Mouse (Mus musculus) layer of hippocampus, postnatal 36 days (tissue): ENCODE measurements around the gene Mphosph9. TPM values are rescaled to one million over a fixed set of nuclear protein-coding genes. Genes with fewer than 3 reads are reported as not detected.
"Not testable (repeated sequence)": the region's sequence is repeated elsewhere in the genome, so short reads cannot be mapped to it uniquely, and the experiment has no call there.

Source experiments
- DNase-seq, 2 experiments: peaks; one replicate each; pipeline ENCODE4 v3.0.0; 2022
- total RNA-seq, 2 experiments: library from RNA; stranded (reverse); gene quantifications; 2 replicates each; pipeline ENCODE4 v1.2.3; 2021

Gene Mphosph9
- total RNA-seq, 2 experiments from 2014 or later, result 16.8 to 20.5 TPM

DNA sequence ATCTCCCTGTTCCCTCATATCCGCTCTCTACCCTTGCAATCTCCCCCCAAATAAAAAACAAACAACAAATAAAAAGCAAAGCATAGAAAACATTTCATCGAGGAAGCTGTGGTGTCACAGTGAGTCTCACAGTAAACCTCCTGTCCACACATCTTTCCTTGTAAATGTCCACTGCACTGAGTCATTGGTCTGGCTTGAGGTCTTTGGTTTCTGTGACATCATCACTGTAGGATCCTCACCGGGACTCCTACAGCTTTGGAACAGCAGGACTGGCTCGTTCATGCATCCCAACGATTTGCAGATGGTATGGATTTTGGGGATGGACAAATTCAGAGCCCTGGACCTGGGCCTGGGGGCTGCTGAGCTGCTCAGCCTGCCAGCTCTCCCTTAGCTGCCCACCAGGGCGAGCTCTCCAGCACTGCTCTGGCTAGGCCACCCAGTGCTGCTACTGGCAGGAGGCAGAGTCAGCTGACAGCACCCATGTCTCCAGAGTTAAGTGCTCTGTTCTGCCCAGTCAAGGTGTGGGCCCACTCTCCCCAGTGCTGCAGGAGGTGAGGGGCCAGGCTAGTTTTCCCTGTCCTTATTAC lies 14.1 kb upstream of the Mphosph9 start:
- not testable (repeated sequence) for DNase-seq

DNA sequence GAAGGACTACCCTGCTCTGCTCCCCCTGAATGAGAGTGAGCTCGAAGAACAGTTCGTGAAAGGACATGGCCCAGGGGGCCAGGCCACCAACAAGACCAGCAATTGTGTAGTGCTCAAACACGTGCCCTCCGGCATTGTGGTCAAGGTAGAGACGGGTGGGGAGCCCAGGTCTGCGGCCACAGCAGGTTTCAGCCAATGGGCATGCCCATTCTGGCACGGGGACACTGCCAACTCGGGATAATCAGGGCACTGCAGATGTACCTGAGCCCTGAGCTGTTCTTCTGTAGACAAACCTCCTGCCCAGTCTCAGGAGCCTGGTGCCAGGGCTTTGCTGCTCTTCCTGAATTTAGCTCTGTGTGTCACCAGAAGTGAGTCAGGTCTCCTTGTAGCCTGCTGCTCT lies 11.0 kb upstream of the Mphosph9 start:
- DNase-seq, result no peak

GRCm38 (mm10) chr5:124337909-124338308 lies 10.1 kb upstream of the Mphosph9 start:
- peak; percentile 60 to 66 for DNase-seq

GRCm38 (mm10) chr5:124337103-124337502 lies 9.3 kb upstream of the Mphosph9 start:
- DNase-seq, result no peak

- DNase-seq, result peak; percentile 60 to 64
These were observed 6.6 kb upstream of the Mphosph9 start for GRCm38 (mm10) chr5:124334392-124334791.

DNA sequence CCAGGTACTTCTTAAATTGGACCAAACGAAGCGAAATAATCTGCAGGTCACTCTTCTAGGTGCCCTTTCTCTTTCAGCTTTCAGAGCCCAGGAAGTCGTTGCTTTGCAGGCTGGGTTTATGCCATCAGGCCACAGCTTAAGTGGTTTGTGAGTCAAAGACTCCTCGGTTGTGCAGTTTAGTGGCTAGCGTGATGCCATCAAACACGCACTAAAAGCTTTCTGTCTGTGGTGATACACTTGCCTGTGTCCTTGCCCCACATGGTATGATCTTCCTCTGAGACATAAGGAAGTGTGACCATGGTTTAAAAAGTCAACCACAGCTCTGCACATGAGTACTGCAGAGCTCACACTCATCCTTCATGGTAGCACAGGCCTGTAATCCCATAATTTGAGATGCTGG lies 2.3 kb upstream of the Mphosph9 start:
- no peak for DNase-seq

GRCm38 (mm10) chr5:124326829-124327228 lies 943 bp downstream of the Mphosph9 start:
- no peak for DNase-seq

GRCm38 (mm10) chr5:124317648-124318047 lies 10.1 kb downstream of the Mphosph9 start:
- no peak for DNase-seq

DNA sequence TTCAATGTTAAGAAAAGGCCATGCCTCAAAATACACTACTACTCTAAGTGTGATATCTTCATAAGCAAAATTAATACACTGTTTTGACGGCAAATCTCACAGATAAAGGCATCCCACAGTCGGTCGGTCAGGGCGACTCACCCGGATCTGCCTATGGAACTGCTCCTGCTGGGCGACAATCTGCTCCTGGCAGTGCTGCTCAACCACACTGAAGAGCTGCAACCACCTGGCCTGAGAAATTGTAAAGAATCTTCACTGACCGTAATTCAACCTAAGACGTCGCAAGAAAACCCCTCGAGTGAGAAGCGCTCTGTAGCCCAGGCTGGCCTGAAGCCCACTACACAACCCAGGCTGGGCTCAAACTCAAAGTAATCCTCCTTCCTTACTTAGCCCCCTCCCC lies 11.8 kb downstream of the Mphosph9 start:
- no peak for DNase-seq

DNA sequence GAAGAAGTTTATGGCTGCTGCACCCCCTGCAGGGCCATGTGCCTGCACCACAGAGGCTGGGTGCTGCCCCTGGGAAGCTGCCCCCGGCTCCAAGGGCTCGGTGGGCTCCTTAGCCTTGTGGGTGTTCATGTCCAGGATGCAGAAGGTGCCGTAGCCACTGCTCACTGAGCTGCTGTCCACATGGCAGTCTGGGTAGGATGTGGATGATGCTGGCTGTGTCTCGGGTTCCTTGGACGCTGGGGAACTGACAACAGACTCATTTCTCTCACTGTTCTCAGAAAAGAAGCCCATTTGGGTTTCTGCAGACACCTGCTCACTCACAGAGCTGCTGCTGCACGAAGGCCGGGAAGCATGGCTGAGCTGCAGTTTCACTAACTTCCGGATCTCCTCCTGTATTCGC lies 12.3 kb downstream of the Mphosph9 start:
- DNase-seq, result no peak

GRCm38 (mm10) chr5:124310091-124310490 lies 17.7 kb downstream of the Mphosph9 start:
- DNase-seq, result no peak

DNA sequence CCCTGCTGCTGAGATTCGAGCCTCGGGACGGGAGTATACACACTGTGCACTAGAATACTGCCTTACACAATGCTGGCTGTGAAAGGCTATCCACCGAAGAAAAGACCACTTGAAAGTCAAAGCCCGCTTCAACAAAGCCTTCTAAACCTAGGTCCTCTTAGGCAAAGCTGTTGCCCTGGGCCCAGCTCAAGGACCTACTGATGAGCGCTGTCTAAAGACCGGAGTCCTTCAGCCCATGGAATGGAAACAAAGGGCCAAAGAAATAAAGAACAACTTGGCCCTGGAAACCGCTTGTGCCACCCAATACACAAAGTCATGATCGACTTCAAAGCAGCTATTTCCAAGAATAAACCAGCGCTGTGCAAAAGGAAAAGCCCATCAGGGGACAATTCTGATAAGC lies 18.6 kb downstream of the Mphosph9 start:
- DNase-seq, result no peak

GRCm38 (mm10) chr5:124302853-124303252 lies 24.9 kb downstream of the Mphosph9 start:
- not testable (repeated sequence) for DNase-seq

DNA sequence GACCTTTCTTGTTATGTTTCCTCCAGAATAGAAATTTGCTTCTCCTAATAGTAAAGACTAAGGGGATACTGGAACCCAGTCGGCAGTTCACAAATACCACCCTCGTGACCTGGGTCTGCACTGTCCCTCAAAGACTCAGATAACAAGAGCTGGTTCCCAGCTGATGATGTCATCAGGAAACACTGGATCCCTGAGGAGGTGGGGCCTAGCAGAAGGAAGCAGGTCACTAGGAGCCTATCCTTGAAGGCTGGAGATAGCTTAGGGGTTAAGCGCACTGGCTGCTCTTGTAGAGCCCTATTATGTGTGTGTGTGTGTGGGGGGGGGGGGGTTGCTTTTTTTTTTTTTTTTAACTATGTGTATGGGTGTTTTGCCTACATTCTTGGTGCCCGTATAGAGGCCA lies 27.6 kb downstream of the Mphosph9 start:
- no peak for DNase-seq

- not testable (repeated sequence) for DNase-seq
These were observed 28.5 kb downstream of the Mphosph9 start for GRCm38 (mm10) chr5:124299307-124299706.

- no peak for DNase-seq
These were observed 31.3 kb downstream of the Mphosph9 start for GRCm38 (mm10) chr5:124296475-124296874.

GRCm38 (mm10) chr5:124293967-124294366 lies 33.8 kb downstream of the Mphosph9 start:
- no peak for DNase-seq

GRCm38 (mm10) chr5:124290216-124290615 lies 37.6 kb downstream of the Mphosph9 start:
- no peak for DNase-seq

DNA sequence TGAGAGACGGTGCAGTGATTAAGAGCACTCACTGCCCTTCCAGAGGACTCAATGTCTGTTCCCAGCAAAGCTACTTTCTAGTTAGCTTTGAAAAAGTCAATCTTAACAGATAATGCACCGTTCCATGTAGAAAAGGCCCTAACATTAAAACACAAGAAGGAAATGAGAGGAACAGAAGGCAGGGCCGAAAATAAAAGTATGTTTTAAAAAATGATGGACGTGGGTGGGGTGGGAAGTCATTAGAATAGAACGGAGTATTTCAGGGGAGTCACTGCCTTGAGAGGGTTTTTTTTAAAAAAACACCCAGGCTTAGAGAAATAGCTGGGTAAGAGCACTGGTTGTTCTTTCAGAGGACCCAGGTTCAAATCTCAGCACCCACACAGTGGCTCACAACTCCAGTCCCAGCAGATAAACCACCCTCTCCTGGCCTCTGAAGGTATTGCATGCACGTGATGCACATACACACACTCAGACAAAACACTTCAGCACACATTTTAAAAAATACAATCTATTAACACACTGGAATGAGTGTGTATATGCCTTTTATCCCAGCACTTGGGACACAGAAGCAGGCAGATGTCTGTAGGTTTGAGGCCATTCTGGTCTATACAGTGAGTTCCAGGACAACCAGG lies 40.0 kb downstream of the Mphosph9 start:
- DNase-seq, result no peak

DNA sequence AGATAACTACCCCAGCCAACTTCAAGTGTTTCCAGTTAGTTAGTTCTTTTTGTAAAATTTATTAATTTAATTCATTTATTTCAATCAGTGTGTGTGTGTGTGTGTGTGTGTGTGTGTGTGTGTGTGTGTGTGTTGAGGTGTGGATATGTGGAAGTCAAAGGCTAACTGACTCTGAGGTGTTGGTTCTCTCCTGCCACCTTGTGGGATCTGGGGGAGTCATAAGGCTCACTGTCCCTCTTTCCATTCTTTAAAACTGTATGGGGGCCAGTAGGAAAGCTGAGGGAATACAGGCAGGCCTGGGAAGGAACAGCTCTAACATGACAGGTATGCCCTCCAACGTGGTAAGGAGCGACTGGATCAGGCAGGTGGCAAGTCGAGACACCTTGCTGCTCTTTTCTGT lies 43.4 kb downstream of the Mphosph9 start:
- no peak for DNase-seq

GRCm38 (mm10) chr5:124282854-124283253 lies 44.9 kb downstream of the Mphosph9 start:
- no peak for DNase-seq

DNA sequence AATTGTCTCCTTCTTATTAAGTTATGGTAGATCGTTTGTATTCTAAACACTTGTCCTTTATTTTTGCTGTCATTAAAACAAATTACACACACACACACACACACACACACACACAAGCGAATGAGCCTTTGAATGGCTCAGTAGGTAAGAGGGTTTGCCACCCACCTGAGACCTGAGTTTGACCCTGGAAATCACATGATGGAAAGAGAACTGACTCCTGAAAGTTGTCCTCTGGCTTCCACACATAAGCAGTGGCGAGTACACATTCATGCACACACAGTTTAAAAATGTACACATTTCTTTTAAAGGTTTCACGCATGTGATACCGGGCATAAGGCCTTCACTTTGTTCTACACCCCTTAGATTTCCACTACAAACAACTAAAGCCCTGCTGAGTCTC lies 57.5 kb downstream of the Mphosph9 start:
- DNase-seq, result no peak

DNA sequence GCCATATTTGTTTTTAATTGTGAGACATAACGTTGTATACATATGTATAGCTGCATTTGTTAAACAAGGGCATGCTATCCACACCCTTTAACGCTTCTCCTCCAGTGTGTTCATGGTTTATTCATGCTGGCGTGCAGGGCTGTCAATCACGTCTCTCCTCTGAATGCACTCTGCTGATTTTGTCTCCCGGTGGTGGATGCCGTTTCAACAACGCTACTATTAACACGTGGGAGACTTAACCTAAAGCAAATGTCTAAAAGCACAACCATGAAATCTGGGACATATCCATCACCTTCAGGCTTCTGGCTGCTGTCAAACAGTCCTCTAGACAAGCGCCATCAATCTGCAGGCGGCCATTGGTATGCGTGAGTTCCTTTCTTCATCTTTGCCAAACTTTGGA lies 58.1 kb downstream of the Mphosph9 start:
- no peak for DNase-seq

DNA sequence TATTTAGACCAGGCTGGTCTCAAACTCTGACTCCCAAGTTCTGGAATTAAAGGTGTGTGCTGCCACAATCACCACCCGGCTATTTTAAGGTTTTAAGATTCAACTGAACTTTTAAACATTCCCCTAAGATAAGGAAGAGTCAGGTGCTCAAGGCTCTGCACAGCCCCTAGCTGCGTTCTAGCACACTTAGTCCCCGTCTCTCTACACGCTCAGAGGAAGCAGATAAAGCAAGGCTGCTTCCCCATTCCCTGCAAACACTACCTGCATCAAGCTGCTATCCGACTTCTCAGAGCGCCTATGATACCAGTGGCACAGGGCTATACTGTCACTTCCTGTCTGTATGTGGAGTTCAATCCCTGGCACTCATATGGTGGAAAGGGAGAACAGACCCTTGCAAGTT lies 60.1 kb downstream of the Mphosph9 start:
- DNase-seq, result no peak

DNA sequence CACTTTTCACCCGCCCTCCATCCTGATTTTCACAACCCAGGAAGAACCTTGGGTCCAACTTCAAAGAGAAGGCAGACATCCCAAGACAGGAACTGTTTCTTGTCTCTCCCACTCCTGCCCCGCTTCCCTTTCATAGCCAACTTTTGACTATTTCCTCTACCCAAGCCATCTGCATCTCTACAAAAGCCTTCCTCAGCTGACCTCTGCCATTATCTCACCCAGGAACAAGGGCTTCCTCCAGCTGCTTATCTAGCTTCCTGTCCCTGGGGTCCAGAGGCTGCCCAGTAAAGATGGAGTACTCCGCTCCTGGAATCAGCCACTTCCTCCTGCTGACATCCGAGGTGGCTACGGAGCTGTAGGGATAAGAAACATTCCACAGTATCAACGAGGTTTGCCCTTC lies 61.0 kb downstream of the Mphosph9 start:
- no peak for DNase-seq
